In genomic region chr4:150743103-150743502, GRCm38 (mm10) we compare ENCODE assay signal across 8 mouse cellular contexts.
DNase-seq lines count a peak whose midpoint lies in the region; ATAC-seq lines count a peak whose summit lies in the region.

No protein-coding gene starts in this region.

- WGBS in forebrain, embryonic 10.5 days: 31% methylated on average over 6 of the region's 6 CpGs
- WGBS in limb, embryonic 12.5 days: 21% methylated on average over 6 of the region's 6 CpGs
- WGBS in midbrain, embryonic 14.5 days: 27% methylated on average over 6 of the region's 6 CpGs

- peaks cover 37% of the 10 kb centered on the region for H3K4me1 ChIP-seq in forebrain, embryonic 10.5 days
- H3K4me1 ChIP-seq in limb, embryonic 12.5 days (replicated peaks): peaks cover 26% of the 10 kb centered on the region
- 0 out of 2 replicates have a peak, but pooled peaks cover 3% of the 10 kb centered on the region for H3K4me1 ChIP-seq in midbrain, embryonic 14.5 days (ENCODE audit: control insufficient read depth, insufficient read depth, low read length)

- H3K27ac ChIP-seq in forebrain, embryonic 10.5 days: 0 out of 2 replicates have a peak overlapping the region, but pooled peaks have one; percentile 48
- H3K27ac ChIP-seq in limb, embryonic 12.5 days: no peak overlapping the region
- no peak overlapping the region for H3K27ac ChIP-seq in midbrain, embryonic 14.5 days (replicated peaks; ENCODE audit: low read depth, low read length)

- H3K4me2 ChIP-seq in limb, embryonic 12.5 days: no peak overlapping the region
- no peak overlapping the region for H3K4me2 ChIP-seq in midbrain, embryonic 14.5 days (ENCODE audit: low read length)

- no peaks in the 10 kb centered on the region for H3K9me3 ChIP-seq in forebrain, embryonic 10.5 days
- H3K9me3 ChIP-seq in limb, embryonic 12.5 days: no peaks in the 10 kb centered on the region
- no peaks in the 10 kb centered on the region for H3K9me3 ChIP-seq in midbrain, embryonic 14.5 days (ENCODE audit: control insufficient read depth, low read length)

- H3K4me3 ChIP-seq in forebrain, embryonic 10.5 days: no peak overlapping the region
- H3K4me3 ChIP-seq in limb, embryonic 12.5 days (replicated peaks): no peak overlapping the region
- no peak overlapping the region for H3K4me3 ChIP-seq in midbrain, embryonic 14.5 days (replicated peaks; ENCODE audit: low read depth, low read length)

- H3K36me3 ChIP-seq in forebrain, embryonic 10.5 days (replicated peaks): no peaks in the 10 kb centered on the region
- H3K36me3 ChIP-seq in limb, embryonic 12.5 days: no peaks in the 10 kb centered on the region
- H3K36me3 ChIP-seq in midbrain, embryonic 14.5 days (ENCODE audit: control insufficient read depth, insufficient read depth, low read length): no peaks in the 10 kb centered on the region

- peak; percentile 47 for DNase-seq in WW6 (ENCODE audit: low read depth, low spot score)
- DNase-seq in forebrain, embryonic 10.5 days (ENCODE audit: extremely low spot score, low spot score): peak; percentile 31
- DNase-seq in midbrain, embryonic 14.5 days: peak; percentile 68
- no peak for DNase-seq in layer of hippocampus, postnatal 36 days
- DNase-seq in layer of hippocampus, adult 18-20 months (ENCODE audit: low spot score in 2 of 2): no peak
- DNase-seq in Muller cell, postnatal 12 days (ENCODE audit: inconsistent ontology term): no peak
- DNase-seq in heart, adult 18-20 months: no peak

- H3K27me3 ChIP-seq in forebrain, embryonic 10.5 days (ENCODE audit: poor library complexity, severe bottlenecking): no peaks in the 10 kb centered on the region
- no peaks in the 10 kb centered on the region for H3K27me3 ChIP-seq in limb, embryonic 12.5 days
- no peaks in the 10 kb centered on the region for H3K27me3 ChIP-seq in midbrain, embryonic 14.5 days (ENCODE audit: control insufficient read depth, insufficient read depth, low read length)

- peak; percentile 46; the same call in 1 of the 2 replicates for ATAC-seq in limb, embryonic 12.5 days (ENCODE audit: insufficient number of reproducible peaks, insufficient read depth, low FRiP score, low TSS enrichment, low read depth)
- no peak for ATAC-seq in midbrain, embryonic 14.5 days (ENCODE audit: low FRiP score, low TSS enrichment)

- H3K9ac ChIP-seq in limb, embryonic 12.5 days (replicated peaks): no peak overlapping the region
- no peak overlapping the region for H3K9ac ChIP-seq in midbrain, embryonic 14.5 days (replicated peaks; ENCODE audit: low read length)

Comparison
In these comparisons a context has a peak if more than half of its experiments do, and no peak if none do; other contexts are left out.
1. DNase-seq: peak in WW6 (single experiment), forebrain, embryonic 10.5 days (single experiment) and midbrain, embryonic 14.5 days (single experiment); none in layer of hippocampus, postnatal 36 days (0 of 2), layer of hippocampus, adult 18-20 months (0 of 2), Muller cell, postnatal 12 days (single experiment) and heart, adult 18-20 months (0 of 2).